1 mouse cellular context compared by ENCODE assay signal in the genomic region with DNA sequence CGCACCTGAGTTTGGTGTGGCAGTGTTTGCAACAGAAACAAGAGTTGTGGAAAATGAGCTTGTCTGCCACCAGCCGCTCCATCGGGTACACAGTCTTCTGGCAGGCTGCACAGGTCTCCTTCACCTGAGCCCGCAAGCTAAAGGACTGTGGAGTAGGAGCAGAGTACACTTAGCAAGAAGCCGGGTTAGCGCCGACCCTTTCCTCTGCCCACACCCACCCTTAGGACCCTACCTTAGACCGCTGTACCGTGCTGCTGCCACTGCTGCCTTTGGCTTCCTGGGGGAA.
TF ChIP-seq lines count a peak whose summit lies in the region.

No protein-coding gene starts in this region.

TF ChIP-seq in CH12.LX, 34 proteins besides CTCF, POLR2A, EP300 and RAD21:
- TF ChIP-seq SMC3 (IDR thresholded peaks at IDR 0.05; ENCODE audit: low read depth, low read length) (no peak), ZMIZ1 (IDR thresholded peaks at IDR 0.05; ENCODE audit: low read depth, low read length) (peak; percentile 40; the same call in 1 of the 2 replicates), CHD1 (IDR thresholded peaks at IDR 0.05; ENCODE audit: low read depth, low read length) (peak; percentile 11; the same call in 1 of the 2 replicates), UBTF (IDR thresholded peaks at IDR 0.05; ENCODE audit: low read depth, low read length) (peak; percentile 51), BHLHE40 (IDR thresholded peaks at IDR 0.05; ENCODE audit: low read depth, low read length) (no peak), RCOR1 (conservative IDR thresholded peaks at IDR 0.05; ENCODE audit: low read depth, low read length) (no peak), IRF4 (IDR thresholded peaks at IDR 0.05; ENCODE audit: low read depth, low read length) (0 out of 2 replicates have a peak, but pooled peaks have one; percentile 13)
TF ChIP-seq in CH12.LX: peak in this region for 4.
